Mouse (Mus musculus): Measurements from ENCODE around the gene Insyn1. TPM values are rescaled to one million over a fixed set of nuclear protein-coding genes. Genes with fewer than 3 reads are reported as not detected.

The Insyn1 gene
- 4.2 and 5.7 TPM in 2 replicates for polyA plus RNA-seq (2012; rRNA removed)

GRCm38 (mm10) chr9:58487851-58488801, at the start of gene Insyn1:
Gene Insyn1 (plus strand): TSS chr9:58488603.
- no peak for DNase-seq (ENCODE audit: low read depth)

- no peak for DNase-seq (ENCODE audit: low read depth)
Observed at GRCm38 (mm10) chr9:58438921-58439396, 49.4 kb upstream of the Insyn1 start.

- no peak for DNase-seq (ENCODE audit: low read depth)
Observed at GRCm38 (mm10) chr9:58440100-58440499, 48.3 kb upstream of the Insyn1 start.

- no peak for DNase-seq (ENCODE audit: low read depth)
Observed at GRCm38 (mm10) chr9:58440614-58441013, 47.8 kb upstream of the Insyn1 start.

GRCm38 (mm10) chr9:58441351-58442104, 46.9 kb upstream of the Insyn1 start:
- no peak for DNase-seq (ENCODE audit: low read depth)

- DNase-seq (ENCODE audit: low read depth): no peak
Observed at GRCm38 (mm10) chr9:58442105-58443010, 46.0 kb upstream of the Insyn1 start.

- DNase-seq (ENCODE audit: low read depth): no peak
Observed at GRCm38 (mm10) chr9:58443061-58443460, 45.3 kb upstream of the Insyn1 start.

- no peak for DNase-seq (ENCODE audit: low read depth)
Observed at GRCm38 (mm10) chr9:58446829-58447228, 41.6 kb upstream of the Insyn1 start.

GRCm38 (mm10) chr9:58447997-58448595, 40.3 kb upstream of the Insyn1 start:
- DNase-seq (ENCODE audit: low read depth): no peak

- no peak for DNase-seq (ENCODE audit: low read depth)
Observed at GRCm38 (mm10) chr9:58449526-58449925, 38.9 kb upstream of the Insyn1 start.

- no peak for DNase-seq (ENCODE audit: low read depth)
Observed at GRCm38 (mm10) chr9:58453791-58454378, 34.5 kb upstream of the Insyn1 start.

GRCm38 (mm10) chr9:58454886-58455285, 33.5 kb upstream of the Insyn1 start:
- no peak for DNase-seq (ENCODE audit: low read depth)

GRCm38 (mm10) chr9:58455798-58456197, 32.6 kb upstream of the Insyn1 start:
- DNase-seq (ENCODE audit: low read depth): no peak

GRCm38 (mm10) chr9:58457481-58457955, 30.9 kb upstream of the Insyn1 start:
- DNase-seq (ENCODE audit: low read depth): no peak

- DNase-seq (ENCODE audit: low read depth): no peak
Observed at GRCm38 (mm10) chr9:58458341-58458740, 30.1 kb upstream of the Insyn1 start.

- DNase-seq (ENCODE audit: low read depth): no peak
Observed at GRCm38 (mm10) chr9:58458856-58459553, 29.4 kb upstream of the Insyn1 start.

- DNase-seq (ENCODE audit: low read depth): no peak
Observed at GRCm38 (mm10) chr9:58467345-58468025, 20.9 kb upstream of the Insyn1 start.

- no peak for DNase-seq (ENCODE audit: low read depth)
Observed at GRCm38 (mm10) chr9:58470466-58470865, 17.9 kb upstream of the Insyn1 start.

- no peak for DNase-seq (ENCODE audit: low read depth)
Observed at GRCm38 (mm10) chr9:58473211-58473815, 15.1 kb upstream of the Insyn1 start.

Measured in gonadal fat pad, adult 2 months (tissue).